Mouse (Mus musculus) heart, adult 2 months (tissue): Measurements from ENCODE around the gene Josd2.

Experiments
- CTCF ChIP-seq: fragments of 200-600 bp; IDR thresholded peaks from 2 replicates; pipeline ENCODE4 v1.8.1; 2022; ENCODE audit warnings: antibody characterized with exemption, mild to moderate bottlenecking, moderate library complexity
- POLR2A ChIP-seq: fragments of 200-500 bp; IDR thresholded peaks from 2 replicates; pipeline ENCODE4 v1.6.1; 2011; ENCODE audit warnings: mild to moderate bottlenecking, low read depth, low read length, control low read depth; ENCODE audit not compliant: insufficient read depth

- no peak for TF ChIP-seq CTCF
- peak; percentile 46; the same call in 1 of the 2 replicates for TF ChIP-seq POLR2A
These were observed 26.1 kb upstream of the Josd2 start for GRCm38 (mm10) chr7:44441648-44442109.
